Mouse (Mus musculus) olfactory bulb, adult 2 months (tissue): ENCODE results near the gene Xylt1. TPM values are rescaled to one million over a fixed set of nuclear protein-coding genes. Genes with fewer than 3 reads are reported as not detected.

Experiments
- H3K27ac ChIP-seq: fragments of 200-500 bp; 2 replicates; pipeline ENCODE4 v1.5.1; 2012; ENCODE audit warnings: low read depth, low read length; ENCODE audit not compliant: insufficient read depth
- H3K4me1 ChIP-seq: fragments of 200-500 bp; 2 replicates; pipeline ENCODE4 v1.6.1; 2012; ENCODE audit warnings: low read length; ENCODE audit not compliant: control insufficient read depth, insufficient read depth
- H3K4me3 ChIP-seq: fragments of 200-500 bp; 2 replicates; pipeline ENCODE4 v1.5.1; 2012; ENCODE audit warnings: mild to moderate bottlenecking, low read depth, low read length, moderate library complexity; ENCODE audit not compliant: insufficient read depth
- CTCF ChIP-seq: fragments of 200-500 bp; IDR thresholded peaks from 2 replicates; pipeline ENCODE4 v1.5.1; 2012; ENCODE audit warnings: low read depth, mild to moderate bottlenecking, low read length, moderate library complexity; ENCODE audit not compliant: insufficient read depth
- POLR2A ChIP-seq: fragments of 200-500 bp; IDR thresholded peaks from 2 replicates; pipeline ENCODE4 v1.6.1; 2012; ENCODE audit warnings: mild to moderate bottlenecking, low read depth, low read length, moderate library complexity; ENCODE audit not compliant: insufficient read depth
- WGBS: fragments of 180-500 bp; shearing (Covaris S2); methylation state at CpG from one replicate; pipeline ENCODE4 v1.1.7; 2018; 5-methylcytosine and 5-hydroxymethylcytosine counted together
- polyA plus RNA-seq: library from polyadenylated mRNA; stranded (reverse); fragments of >200 nt; gene quantifications from 2 replicates; pipeline ENCODE4 v1.2.4, GENCODE M21; 2012; ENCODE audit warnings: low replicate concordance; ENCODE audit not compliant: missing spikeins, insufficient read depth, insufficient read length

Gene Xylt1
- polyA plus RNA-seq, 1 experiment: not detected

DNA sequence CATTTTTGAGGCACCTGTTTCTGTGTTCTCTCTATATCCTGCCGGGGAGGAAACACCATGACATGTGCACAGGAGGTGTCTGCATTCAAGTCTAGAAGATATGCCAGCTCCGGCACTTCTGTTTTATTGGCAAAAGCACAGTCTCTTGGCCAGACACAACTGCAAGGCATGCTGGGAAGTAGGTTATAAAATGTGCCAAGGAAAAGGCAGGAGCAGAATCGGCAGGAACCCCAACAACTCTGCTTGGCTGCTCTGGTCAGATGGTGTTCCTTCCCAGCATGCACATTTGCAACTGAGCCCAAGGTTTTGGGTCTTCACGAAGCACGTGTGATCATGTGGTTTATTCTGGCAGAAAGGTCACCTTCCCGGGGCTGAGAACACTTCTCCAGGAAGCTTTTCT lies 192.4 kb downstream of the Xylt1 start:
- no peak overlapping the region for H3K4me3 ChIP-seq
- WGBS: 30% methylated on average over 6 of the region's 6 CpGs
- no peak overlapping the region for H3K27ac ChIP-seq
- H3K4me1 ChIP-seq: peaks cover 4% of the 10 kb centered on the region
- TF ChIP-seq POLR2A (no peak), CTCF (no peak)

DNA sequence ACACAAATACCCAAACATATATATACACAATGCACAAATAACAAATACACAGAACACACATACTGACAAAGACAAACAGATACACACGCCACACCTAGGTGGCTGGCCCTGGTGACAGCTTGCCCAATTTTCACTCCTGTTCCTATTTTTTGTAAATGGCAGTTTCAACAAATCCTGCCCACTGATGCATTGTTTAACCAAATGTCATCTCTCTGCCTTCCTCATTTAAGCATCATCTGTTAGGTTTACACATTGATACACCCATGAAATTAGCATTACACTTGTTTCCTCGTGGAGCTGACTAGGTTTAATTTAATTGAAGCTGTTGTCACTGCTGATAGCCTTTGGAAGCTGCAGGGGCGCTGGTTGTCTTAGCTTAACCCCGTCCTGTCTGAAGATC lies 194.6 kb downstream of the Xylt1 start:
- peaks cover 7% of the 10 kb centered on the region for H3K4me1 ChIP-seq
- no peak overlapping the region for H3K27ac ChIP-seq
- TF ChIP-seq CTCF: no peak
- no peak overlapping the region for H3K4me3 ChIP-seq
- WGBS: 64% methylated on average over 4 of the region's 4 CpGs

DNA sequence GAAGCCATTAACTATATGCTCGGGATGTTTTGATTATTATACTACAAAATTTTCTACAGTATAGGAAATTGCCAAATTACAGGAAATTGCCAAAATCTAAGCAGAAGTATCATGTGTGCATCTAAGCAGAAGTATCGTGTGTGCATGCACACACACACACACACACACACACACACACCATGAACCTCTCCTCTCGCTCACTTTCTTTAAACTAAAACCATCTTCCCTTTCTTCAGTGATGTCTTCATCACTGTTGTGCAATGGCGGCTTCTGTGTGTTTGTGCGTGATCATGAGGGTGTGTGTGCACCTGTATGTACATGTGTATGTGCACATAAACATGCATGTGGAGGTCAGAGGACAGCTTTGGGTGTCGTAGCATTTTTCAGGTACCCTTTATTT lies 196.3 kb downstream of the Xylt1 start:
- no peak overlapping the region for H3K27ac ChIP-seq
- H3K4me1 ChIP-seq: peaks cover 7% of the 10 kb centered on the region
- TF ChIP-seq POLR2A (no peak), CTCF (no peak)
- H3K4me3 ChIP-seq: no peak overlapping the region
- WGBS: 97% methylated on average over 6 of the region's 6 CpGs

DNA sequence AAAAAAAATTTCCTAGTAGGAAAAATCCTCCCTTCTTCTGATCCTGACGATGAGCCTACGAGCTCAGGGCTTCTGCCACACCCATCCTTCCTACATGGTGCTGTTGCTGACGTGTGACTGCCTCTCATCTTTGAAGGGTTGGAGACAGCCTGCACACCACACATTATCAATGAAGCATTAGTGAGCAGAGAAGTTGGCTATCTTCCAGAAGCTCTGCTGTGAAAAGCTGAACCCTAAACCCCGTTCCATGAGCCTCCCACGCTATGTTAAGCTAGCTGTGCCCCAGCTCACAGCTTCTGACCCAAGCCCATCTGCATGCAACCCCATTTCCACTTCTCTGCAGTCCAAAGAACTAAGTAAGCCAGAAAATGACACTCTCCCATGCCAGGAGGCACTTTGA lies 204.4 kb downstream of the Xylt1 start:
- Histone ChIP-seq H3K4me3 (no peak overlapping the region), H3K4me1 (peaks cover 6% of the 10 kb centered on the region), H3K27ac (no peak overlapping the region)
- no peak for TF ChIP-seq POLR2A
- no peak for TF ChIP-seq CTCF
- WGBS: 36% methylated on average over 5 of the region's 5 CpGs

DNA sequence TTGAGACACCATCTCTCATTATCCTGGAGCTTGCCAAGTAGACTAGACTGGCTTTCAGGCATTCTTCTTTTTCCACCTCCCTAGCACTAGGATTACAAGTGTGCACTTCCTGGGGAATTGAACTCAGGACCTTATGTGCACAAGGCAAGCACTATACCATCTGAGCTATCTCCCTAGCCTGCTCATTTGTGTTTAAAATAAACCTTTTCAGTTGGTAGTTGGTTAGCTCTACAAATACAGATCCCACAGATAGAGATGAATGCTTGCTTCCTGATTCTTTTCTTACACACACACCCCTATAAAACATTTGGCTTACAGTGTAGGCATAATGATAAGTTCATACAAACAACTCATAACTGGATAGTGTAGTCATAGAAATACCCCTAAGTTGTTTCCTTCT lies 206.0 kb downstream of the Xylt1 start:
- TF ChIP-seq POLR2A: no peak
- TF ChIP-seq CTCF: no peak
- H3K4me3 ChIP-seq: no peak overlapping the region
- H3K4me1 ChIP-seq: peaks cover 6% of the 10 kb centered on the region
- H3K27ac ChIP-seq: no peak overlapping the region

DNA sequence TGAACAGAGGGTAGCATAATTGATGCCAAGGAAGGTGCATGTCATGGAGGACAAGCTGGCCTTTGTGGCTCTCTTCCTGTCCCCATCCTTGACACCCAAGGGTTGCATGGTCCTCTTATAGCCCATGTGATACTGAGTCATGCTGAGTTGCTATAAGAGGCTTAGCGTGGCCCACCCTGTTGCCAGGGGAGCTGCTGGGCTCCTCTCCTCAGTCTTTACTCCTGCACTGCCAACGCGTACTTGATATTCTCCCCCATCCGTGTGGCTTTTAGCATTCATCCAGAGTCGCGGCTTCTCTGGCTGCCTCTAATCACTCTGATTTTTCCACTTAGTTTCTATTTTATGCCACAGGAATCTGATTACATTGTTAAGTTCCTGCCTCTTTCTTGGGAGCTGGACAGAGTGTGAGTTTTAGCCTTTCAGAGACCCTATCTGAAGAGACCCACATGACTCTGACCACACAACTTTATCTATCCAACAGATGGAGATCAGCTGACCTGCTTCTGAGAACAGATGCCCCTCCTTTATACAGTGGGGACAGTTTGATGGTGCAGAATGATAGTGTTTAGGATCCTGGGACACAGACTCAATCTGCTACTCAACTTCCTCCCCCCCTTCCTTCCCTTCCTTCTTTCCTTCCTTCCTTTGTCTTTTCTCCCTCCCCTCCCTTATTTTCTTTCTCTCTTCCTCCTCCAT lies 206.6 kb downstream of the Xylt1 start:
- 32% methylated on average over 6 of the region's 6 CpGs for WGBS
- Histone ChIP-seq H3K4me1 (peaks cover 6% of the 10 kb centered on the region), H3K4me3 (no peak overlapping the region), H3K27ac (no peak overlapping the region)
- no peak for TF ChIP-seq POLR2A
- no peak for TF ChIP-seq CTCF

DNA sequence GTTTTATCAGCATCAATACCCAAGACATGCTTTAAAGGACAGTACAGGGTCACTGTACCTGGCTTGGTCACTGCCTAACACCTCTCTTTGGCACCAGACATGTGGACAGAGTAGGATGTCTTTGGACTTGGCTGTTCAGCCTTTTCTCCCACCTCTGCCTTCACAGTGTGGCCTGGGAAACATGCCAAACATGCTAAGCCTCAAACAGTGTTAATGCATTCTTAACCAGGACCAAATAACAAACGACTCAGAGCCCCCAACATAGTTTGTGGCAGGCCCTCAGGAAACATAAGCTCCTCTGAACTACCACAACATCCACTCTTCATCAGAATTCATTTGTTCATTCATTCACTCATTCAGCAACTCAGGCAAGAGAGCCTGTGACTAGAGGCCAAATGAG lies 207.6 kb downstream of the Xylt1 start:
- no peak overlapping the region for H3K4me3 ChIP-seq
- TF ChIP-seq POLR2A (no peak), CTCF (no peak)
- no peak overlapping the region for H3K27ac ChIP-seq
- H3K4me1 ChIP-seq: peaks cover 6% of the 10 kb centered on the region
- 17% methylated on average over 1 of the region's 1 CpGs for WGBS

DNA sequence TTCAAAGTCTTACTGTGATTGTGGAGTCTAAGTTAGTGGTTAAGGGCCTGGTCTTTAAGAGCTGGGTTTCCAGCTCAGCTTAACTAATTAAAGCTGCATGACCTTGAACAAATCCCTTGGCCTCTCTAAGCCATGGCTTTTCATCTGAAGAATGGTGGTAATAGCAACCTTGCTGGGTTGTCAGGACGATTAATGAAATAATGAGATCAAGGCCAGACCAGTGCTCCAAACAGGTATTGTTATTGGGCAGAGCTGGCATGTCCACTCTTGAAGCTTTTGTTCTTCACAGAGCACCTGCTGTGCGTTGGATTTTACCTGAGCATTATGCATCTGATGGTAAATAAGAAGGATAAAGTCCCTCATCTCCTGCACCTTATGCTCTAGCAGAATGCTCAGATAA lies 208.6 kb downstream of the Xylt1 start:
- WGBS: 82% methylated on average over 2 of the region's 2 CpGs
- Histone ChIP-seq H3K27ac (no peak overlapping the region), H3K4me1 (peaks cover 6% of the 10 kb centered on the region), H3K4me3 (no peak overlapping the region)
- TF ChIP-seq POLR2A (no peak), CTCF (no peak)

DNA sequence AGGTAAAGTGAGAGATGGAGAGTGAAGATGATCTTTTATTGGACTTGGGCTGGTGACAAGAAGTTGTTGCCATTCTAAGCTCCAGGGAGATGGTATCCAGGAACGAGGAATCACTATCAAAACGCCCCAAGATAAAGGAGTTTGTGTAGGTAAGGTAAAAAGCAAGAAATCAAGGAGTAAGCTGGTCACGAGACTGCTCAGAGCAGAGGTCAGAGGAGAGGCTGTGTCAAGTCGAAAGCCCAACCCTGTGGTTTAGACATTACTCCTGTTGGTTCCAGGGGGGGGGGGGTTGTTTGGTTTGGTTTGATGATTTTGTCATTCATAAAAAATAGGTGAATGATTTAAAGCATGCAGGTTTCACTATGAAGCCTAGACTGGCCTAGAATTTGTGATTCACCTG lies 209.0 kb downstream of the Xylt1 start:
- H3K27ac ChIP-seq: no peak overlapping the region
- H3K4me3 ChIP-seq: no peak overlapping the region
- H3K4me1 ChIP-seq: peaks cover 6% of the 10 kb centered on the region
- no peak for TF ChIP-seq CTCF
- WGBS: 87% methylated on average over 4 of the region's 4 CpGs

DNA sequence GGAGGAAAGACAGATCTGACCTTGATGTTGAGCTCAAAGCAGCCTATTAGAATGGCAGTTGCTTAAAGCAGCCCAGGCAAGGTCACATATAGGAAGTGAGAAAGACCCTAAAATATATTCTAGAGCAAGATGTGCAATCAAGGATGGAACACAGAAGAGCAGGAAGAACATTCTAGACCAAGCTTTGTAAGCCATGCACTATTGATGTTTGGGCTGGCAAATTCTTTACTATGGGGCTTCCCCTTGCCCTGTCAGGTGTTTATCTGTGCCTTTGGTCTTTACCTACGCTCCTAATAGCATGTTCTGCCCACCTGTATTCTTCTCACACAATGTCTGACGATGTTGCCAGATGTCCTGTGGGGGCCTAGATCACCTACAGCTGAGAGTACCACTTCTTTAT lies 213.4 kb downstream of the Xylt1 start:
- TF ChIP-seq CTCF: no peak
- TF ChIP-seq POLR2A: no peak
- 97% methylated on average over 2 of the region's 2 CpGs for WGBS

More for the DNA sequence above, 213.4 kb downstream of the Xylt1 start:
- no peak overlapping the region for H3K4me3 ChIP-seq
- no peaks in the 10 kb centered on the region for H3K4me1 ChIP-seq
- H3K27ac ChIP-seq: no peak overlapping the region
